In genomic region chr9:102782926-102783850, GRCm38 (mm10) we compare ENCODE assay signal across 11 mouse cellular contexts. TPM values are rescaled to one million over a fixed set of nuclear protein-coding genes. Genes with fewer than 3 reads are reported as not detected.
DNase-seq lines count a peak whose midpoint lies in the region; ATAC-seq and TF ChIP-seq lines count a peak whose summit lies in the region.
"Had no signal": no experiment of that assay in that cellular context is flagged by ENCODE, and none has a peak within 500 bp of the region (broad histone marks: within the 10 kb centered on the region; RNA-seq: fewer than 3 reads in every experiment).

No protein-coding gene starts in this region.

- ATAC-seq in limb, embryonic 15.5 days (ENCODE audit: insufficient number of reproducible peaks, low FRiP score, low TSS enrichment, low read depth), result no peak
- ATAC-seq: forebrain, embryonic 15.5 days had no signal

- 42% methylated on average over 25 of the region's 25 CpGs for WGBS in heart, embryonic 10.5 days
- WGBS in limb, embryonic 15.5 days, result 68% methylated on average over 25 of the region's 25 CpGs

- H3K27me3 ChIP-seq in heart, embryonic 10.5 days (ENCODE audit: insufficient read depth, poor library complexity, severe bottlenecking), result no peaks in the 10 kb centered on the region
- H3K27me3 ChIP-seq in CH12.LX (replicated peaks), result peaks cover 11% of the 10 kb centered on the region
- no peaks in the 10 kb centered on the region for H3K27me3 ChIP-seq in limb, embryonic 15.5 days
- H3K27me3 ChIP-seq: forebrain, embryonic 15.5 days; neural tube, embryonic 13.5 days had no signal

- H3K4me2 ChIP-seq in CH12.LX (ENCODE audit: insufficient read depth, low read depth, poor library complexity, severe bottlenecking), result peak overlapping the region; percentile 13; the same call in 1 of the 2 replicates
- no peak overlapping the region for H3K4me2 ChIP-seq in limb, embryonic 15.5 days
- H3K4me2 ChIP-seq: forebrain, embryonic 15.5 days; midbrain, embryonic 12.5 days; neural tube, embryonic 13.5 days had no signal

- no peak for TF ChIP-seq EP300 in CH12.LX (IDR thresholded peaks at IDR 0.05; ENCODE audit: low read length)

- TF ChIP-seq CTCF in CH12.LX (conservative IDR thresholded peaks at IDR 0.05 in 1 of 2, IDR thresholded peaks at IDR 0.05 in 1 of 2; ENCODE audit: low read depth in 2 of 2, low read length in 2 of 2), result no peak

- no peaks in the 10 kb centered on the region for H3K36me3 ChIP-seq in heart, embryonic 10.5 days
- H3K36me3 ChIP-seq in CH12.LX (replicated peaks in 1 of 2; ENCODE audit: control insufficient read depth in 1 of 2, insufficient read depth in 1 of 2, low read length in 1 of 2), result no peaks in the 10 kb centered on the region
- H3K36me3 ChIP-seq in limb, embryonic 15.5 days, result no peaks in the 10 kb centered on the region
- H3K36me3 ChIP-seq: forebrain, embryonic 15.5 days; midbrain, embryonic 12.5 days; neural tube, embryonic 13.5 days had no signal

- no peaks in the 10 kb centered on the region for H3K79me2 ChIP-seq in CH12.LX (replicated peaks; ENCODE audit: control insufficient read depth, extremely low read depth, insufficient read depth, poor library complexity, severe bottlenecking)

- H3K9ac ChIP-seq in CH12.LX (ENCODE audit: insufficient read depth, low read depth), result no peak overlapping the region
- H3K9ac ChIP-seq in limb, embryonic 15.5 days, result no peak overlapping the region
- H3K9ac ChIP-seq: forebrain, embryonic 15.5 days; midbrain, embryonic 12.5 days; neural tube, embryonic 13.5 days had no signal

- no peak for DNase-seq in heart, embryonic 10.5 days (ENCODE audit: low spot score)
- DNase-seq in heart, adult 9 months (ENCODE audit: low spot score in 2 of 2), result no peak
- DNase-seq in CH12.LX (ENCODE audit: extremely low read depth) (no peak), MN1 (ENCODE audit: low spot score) (no peak)
- DNase-seq in adrenal gland, postnatal 36 days, result peak; percentile 37 to 70
- no peak for DNase-seq in left cerebral cortex, adult 18-20 months (ENCODE audit: low spot score in 2 of 2)
- no peak for DNase-seq in Muller cell, postnatal 12 days (ENCODE audit: inconsistent ontology term)

- no peak for TF ChIP-seq POLR2A in CH12.LX (IDR thresholded peaks at IDR 0.05; ENCODE audit: low read depth, low read length)

- peak overlapping the region; percentile 54 for H3K27ac ChIP-seq in heart, embryonic 10.5 days
- no peak overlapping the region for H3K27ac ChIP-seq in CH12.LX (ENCODE audit: insufficient read depth, low read depth)
- 0 out of 2 replicates have a peak overlapping the region, but pooled peaks have one; percentile 19 for H3K27ac ChIP-seq in limb, embryonic 15.5 days
- H3K27ac ChIP-seq: forebrain, embryonic 15.5 days; midbrain, embryonic 12.5 days; neural tube, embryonic 13.5 days had no signal

- H3K4me1 ChIP-seq in heart, embryonic 10.5 days, result peaks cover 35% of the 10 kb centered on the region
- peaks cover 3 to 15% of the 10 kb centered on the region in 2 experiments for H3K4me1 ChIP-seq in CH12.LX (ENCODE audit: control insufficient read depth in 1 of 2, insufficient read depth in 2 of 2)
- peaks cover 23% of the 10 kb centered on the region for H3K4me1 ChIP-seq in limb, embryonic 15.5 days

- no peak for TF ChIP-seq RAD21 in CH12.LX (IDR thresholded peaks at IDR 0.05; ENCODE audit: low read depth, low read length)

- in situ Hi-C loops in CH12.LX (cut with MboI; ENCODE audit: low pct_ligation_motif_present, low pct_unique_long_range_greater_than_20kb, low sequenced_read_pairs), result no loop called here

- H3K9me3 ChIP-seq in heart, embryonic 10.5 days, result no peaks in the 10 kb centered on the region
- H3K9me3 ChIP-seq in CH12.LX (replicated peaks; ENCODE audit: low read length), result peaks cover 12% of the 10 kb centered on the region
- H3K9me3 ChIP-seq in limb, embryonic 15.5 days, result no peaks in the 10 kb centered on the region
- H3K9me3 ChIP-seq: forebrain, embryonic 15.5 days; midbrain, embryonic 12.5 days; neural tube, embryonic 13.5 days had no signal

- H3K4me3 ChIP-seq in heart, embryonic 10.5 days, result no peak overlapping the region
- H3K4me3 ChIP-seq in CH12.LX (replicated peaks in 1 of 3; ENCODE audit: low read depth in 2 of 3, low read length in 2 of 3, poor library complexity in 1 of 3), result no peak overlapping the region
- H3K4me3 ChIP-seq in limb, embryonic 15.5 days, result no peak overlapping the region
- H3K4me3 ChIP-seq: forebrain, embryonic 15.5 days; midbrain, embryonic 12.5 days; neural tube, embryonic 13.5 days had no signal

- dilution Hi-C loops in CH12.LX (cut with MboI; ENCODE audit: extremely low pct_ligation_motif_present, extremely low pct_unique_long_range_greater_than_20kb, low sequenced_read_pairs), result no loop called here

TF ChIP-seq in CH12.LX, 34 proteins besides CTCF, POLR2A, EP300 and RAD21:
- TF ChIP-seq CHD1 (IDR thresholded peaks at IDR 0.05; ENCODE audit: low read depth, low read length) (no peak), ZC3H11A (IDR thresholded peaks at IDR 0.05; ENCODE audit: low read depth, low read length) (no peak), KAT2A (IDR thresholded peaks at IDR 0.05; ENCODE audit: insufficient replicate concordance, low read length) (no peak), MAFK (IDR thresholded peaks at IDR 0.05; ENCODE audit: insufficient replicate concordance, low read length) (no peak), MEF2A (IDR thresholded peaks at IDR 0.05; ENCODE audit: borderline replicate concordance, low read depth, low read length) (no peak), MXI1 (IDR thresholded peaks at IDR 0.05; ENCODE audit: low read depth, low read length) (no peak), HCFC1 (IDR thresholded peaks at IDR 0.05; ENCODE audit: low read depth, low read length) (no peak), SMC3 (IDR thresholded peaks at IDR 0.05; ENCODE audit: low read depth, low read length) (no peak), MAX (IDR thresholded peaks at IDR 0.05; ENCODE audit: low read length) (no peak), JUN (IDR thresholded peaks at IDR 0.05; ENCODE audit: insufficient read depth, low read depth, low read length) (no peak), RCOR1 (conservative IDR thresholded peaks at IDR 0.05; ENCODE audit: low read depth, low read length) (no peak), NRF1 (IDR thresholded peaks at IDR 0.05; ENCODE audit: low read depth, low read length) (no peak), IRF4 (IDR thresholded peaks at IDR 0.05; ENCODE audit: low read depth, low read length) (no peak), ETS1 (conservative IDR thresholded peaks at IDR 0.05; ENCODE audit: low read depth, low read length) (no peak)

RNA-seq across cellular contexts. Expression of gene Ryk, which starts 51.5 kb away (rescaled TPM):
- 11.6 and 15.7 TPM in 2 replicates for polyA plus RNA-seq in heart, embryonic 10.5 days (2016; fragmentation: Nextera tagmentation; extraction: Ambion mirVana)
- total RNA-seq in CH12.LX (2012; rRNA removed) (12.8 and 13.3 TPM in 2 replicates), CH12.LX (2014; rRNA removed) (27.2 and 28.3 TPM in 2 replicates)
- polyA plus RNA-seq in CH12.LX (2012; ENCODE audit: insufficient read length, low read depth), result 16.5 and 21.4 TPM in 2 replicates
- total RNA-seq in adrenal gland, postnatal 36 days (2021), result 10 to 100 TPM; 61.3 to 71.5 TPM
- 24.8 and 26.1 TPM in 2 replicates for polyA plus RNA-seq in limb, embryonic 15.5 days (2015; fragmentation: Nextera tagmentation; extraction: Ambion mirVana)
- 10 to 100 TPM; 37.1 to 38.7 TPM for total RNA-seq in left cerebral cortex, adult 18-20 months (2021)

Comparison
In these comparisons a context has a peak if more than half of its experiments do, and no peak if none do; other contexts are left out.
1. DNase-seq: peak in adrenal gland, postnatal 36 days (2 of 2); none in heart, embryonic 10.5 days (single experiment), heart, adult 9 months (0 of 2), CH12.LX (single experiment), MN1 (single experiment), left cerebral cortex, adult 18-20 months (0 of 2) and Muller cell, postnatal 12 days (single experiment).